Mouse (Mus musculus): ENCODE results near the gene Rab5if.

- TF ChIP-seq POLR2A (IDR thresholded peaks at IDR 0.05; ENCODE audit: control insufficient read depth, low read depth, low read length): no peak
- TF ChIP-seq CTCF (IDR thresholded peaks at IDR 0.05; ENCODE audit: control insufficient read depth, insufficient read depth, insufficient replicate concordance, low read depth, low read length): no peak
These were observed 23.2 kb downstream of the Rab5if start for GRCm38 (mm10) chr2:156886084-156886631.

Data from testis, adult 2 months (tissue).